Mouse (Mus musculus) hindbrain, embryonic 10.5 days (tissue): ENCODE data around the gene Sit1. TPM values are rescaled to one million over a fixed set of nuclear protein-coding genes. Genes with fewer than 3 reads are reported as not detected.

Experiments
- DNase-seq: peaks from one replicate; pipeline ENCODE4 v3.0.0-alpha.2; 2017; ENCODE audit warnings: low spot score
- H3K27ac ChIP-seq: fragments of 300-500 bp; sonication (generic); 2 replicates; pipeline ENCODE4 v1.5.1; 2016; ENCODE audit warnings: mild to moderate bottlenecking, moderate library complexity
- H3K27me3 ChIP-seq: fragments of 300-500 bp; sonication (generic); 2 replicates; pipeline ENCODE4 v1.6.1; 2016; ENCODE audit warnings: mild to moderate bottlenecking; ENCODE audit not compliant: poor library complexity, insufficient read depth, severe bottlenecking
- H3K36me3 ChIP-seq: fragments of 300-500 bp; sonication (generic); 2 replicates; pipeline ENCODE4 v1.6.1; 2016; ENCODE audit warnings: mild to moderate bottlenecking, moderate library complexity
- H3K4me1 ChIP-seq: fragments of 300-500 bp; sonication (generic); replicated peaks from 2 replicates; pipeline ENCODE4 v1.6.1; 2016; ENCODE audit warnings: mild to moderate bottlenecking
- H3K4me3 ChIP-seq: fragments of 300-500 bp; sonication (generic); 2 replicates; pipeline ENCODE4 v1.5.1; 2016; ENCODE audit warnings: mild to moderate bottlenecking, moderate library complexity
- H3K9me3 ChIP-seq: fragments of 300-500 bp; sonication (generic); 2 replicates; pipeline ENCODE4 v1.6.1; 2016; ENCODE audit warnings: mild to moderate bottlenecking, moderate library complexity
- WGBS: fragments of 180-500 bp; shearing (Covaris S2); methylation state at CpG from one replicate; pipeline ENCODE4 v1.1.7; 2016; 5-methylcytosine and 5-hydroxymethylcytosine counted together
- polyA plus RNA-seq: library from polyadenylated mRNA; unstranded; fragments of >200 nt; fragmentation: Nextera tagmentation; extraction: Ambion mirVana; gene quantifications from 2 replicates; pipeline ENCODE4 v1.2.1, GENCODE M21; 2016

Gene Sit1
- polyA plus RNA-seq = not detected in 2 replicates

DNA sequence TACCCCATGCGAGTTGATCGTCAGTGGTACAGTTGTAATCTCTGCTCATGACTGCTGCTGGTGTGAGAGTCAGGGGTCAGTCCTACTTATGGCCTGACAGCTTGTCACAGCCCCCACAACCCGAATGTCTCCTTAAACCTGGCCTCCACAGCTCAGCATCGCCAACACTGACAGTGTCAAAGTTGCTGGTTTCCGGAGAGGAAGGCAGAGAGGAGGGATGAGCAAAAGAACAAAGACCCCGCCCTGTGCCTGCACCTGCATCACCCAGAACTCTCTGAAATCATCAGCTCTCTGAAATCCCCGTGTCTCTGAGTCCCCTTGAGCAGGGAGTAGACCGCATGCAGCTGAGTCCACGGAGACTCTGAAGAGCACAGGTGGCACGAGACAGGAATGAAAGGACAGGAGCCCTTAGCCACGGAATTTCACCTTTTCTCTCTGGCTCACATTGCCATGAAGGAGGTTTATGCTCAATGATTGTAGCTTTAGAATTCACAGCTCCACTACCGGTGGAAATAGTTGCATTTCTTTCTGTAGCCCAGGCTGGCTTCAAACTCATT lies at the start of gene Sit1:
Gene Sit1, minus strand, starts transcription at position 200 of the 557 bp plus-strand sequence.
- no peak within 1 kb of the TSS for H3K27ac ChIP-seq
- H3K9me3 ChIP-seq = 0 out of 2 replicates have a peak, but pooled peaks cover under 1% of the 10 kb centered on the region
- H3K4me1 ChIP-seq = peaks cover 6% of the 10 kb centered on the region; the same call in 1 of the 2 replicates
- no peaks in the 10 kb centered on the region for H3K36me3 ChIP-seq
- no peaks in the 10 kb centered on the region; the same call in 1 of the 2 replicates for H3K27me3 ChIP-seq
- WGBS = 59% methylated on average over 12 of the region's 12 CpGs
- H3K4me3 ChIP-seq = no peak within 1 kb of the TSS
- no peak for DNase-seq

DNA sequence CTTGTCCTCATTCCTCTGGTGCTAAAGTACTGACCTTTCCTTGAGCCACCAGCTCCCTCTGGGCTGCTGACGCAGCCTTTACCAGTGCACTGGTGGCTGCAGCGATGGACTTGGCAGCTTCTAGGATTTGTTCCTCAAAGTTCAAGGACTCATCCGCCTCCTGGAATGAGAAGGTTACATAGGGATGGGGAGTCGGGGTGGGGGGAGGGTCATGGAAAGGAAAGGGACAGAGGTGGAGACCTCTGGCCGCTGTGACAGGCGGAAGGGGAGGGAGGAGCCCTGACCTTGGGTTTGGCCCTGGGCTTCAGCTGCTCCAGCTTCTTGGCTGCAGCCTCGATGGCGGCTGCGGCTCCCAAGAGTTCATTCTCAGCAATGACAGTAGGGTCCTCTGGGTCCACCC lies 49.7 kb upstream of the Sit1 start:
- no peak overlapping the region for H3K27ac ChIP-seq
- WGBS = 87% methylated on average over 9 of the region's 9 CpGs
- H3K9me3 ChIP-seq = no peaks in the 10 kb centered on the region
- no peaks in the 10 kb centered on the region for H3K27me3 ChIP-seq
- H3K36me3 ChIP-seq = peaks cover 78% of the 10 kb centered on the region
- no peak overlapping the region for H3K4me3 ChIP-seq
- H3K4me1 ChIP-seq = no peaks in the 10 kb centered on the region
- DNase-seq = no peak

DNA sequence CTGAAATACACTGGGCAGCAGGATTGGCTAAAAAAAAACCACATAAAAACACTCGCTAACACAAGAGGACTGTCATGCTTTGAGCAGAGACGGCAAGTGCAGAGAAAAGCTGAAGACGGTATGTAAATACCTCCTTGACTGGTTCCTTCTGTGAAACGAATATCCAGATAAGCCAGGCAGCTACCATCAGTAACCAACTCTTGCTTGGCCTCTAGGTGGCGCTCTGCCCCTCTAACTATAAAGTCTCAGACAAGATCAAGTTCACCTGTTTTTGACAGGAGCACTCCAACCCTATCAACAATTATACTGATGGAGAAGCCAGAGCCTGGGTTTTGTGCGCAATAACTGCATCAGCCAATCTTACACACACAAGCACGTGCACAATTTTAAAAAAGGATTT lies 47.0 kb upstream of the Sit1 start:
- peak; percentile 72 for DNase-seq
- no peaks in the 10 kb centered on the region for H3K4me1 ChIP-seq
- no peak overlapping the region for H3K4me3 ChIP-seq
- no peaks in the 10 kb centered on the region for H3K9me3 ChIP-seq
- peaks cover 13% of the 10 kb centered on the region for H3K27me3 ChIP-seq
- no peak overlapping the region for H3K27ac ChIP-seq
- 30% methylated on average over 7 of the region's 7 CpGs for WGBS
- peaks cover 51% of the 10 kb centered on the region for H3K36me3 ChIP-seq

DNA sequence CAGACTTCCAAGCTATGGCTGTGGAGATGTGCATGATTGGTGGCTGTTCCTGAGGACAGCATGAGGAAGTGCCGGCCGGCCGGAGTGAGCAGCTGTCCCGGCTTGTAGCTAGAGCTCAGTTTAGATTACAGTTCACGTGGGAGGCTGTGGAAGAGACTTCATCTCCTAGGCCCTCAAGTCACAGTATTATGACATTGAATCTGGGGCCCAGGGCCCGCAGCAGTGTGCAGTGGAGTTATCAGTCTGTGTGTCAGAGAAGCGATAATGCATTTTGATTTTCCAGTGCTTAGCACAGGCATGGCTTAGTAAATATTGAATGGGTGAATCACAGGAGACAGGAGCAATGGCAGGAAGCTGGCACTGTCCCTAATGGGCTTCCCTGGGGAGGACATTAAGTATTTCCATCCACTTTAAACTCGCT lies 46.6 kb upstream of the Sit1 start:
- H3K27ac ChIP-seq = no peak overlapping the region
- 78% methylated on average over 8 of the region's 8 CpGs for WGBS

DNA sequence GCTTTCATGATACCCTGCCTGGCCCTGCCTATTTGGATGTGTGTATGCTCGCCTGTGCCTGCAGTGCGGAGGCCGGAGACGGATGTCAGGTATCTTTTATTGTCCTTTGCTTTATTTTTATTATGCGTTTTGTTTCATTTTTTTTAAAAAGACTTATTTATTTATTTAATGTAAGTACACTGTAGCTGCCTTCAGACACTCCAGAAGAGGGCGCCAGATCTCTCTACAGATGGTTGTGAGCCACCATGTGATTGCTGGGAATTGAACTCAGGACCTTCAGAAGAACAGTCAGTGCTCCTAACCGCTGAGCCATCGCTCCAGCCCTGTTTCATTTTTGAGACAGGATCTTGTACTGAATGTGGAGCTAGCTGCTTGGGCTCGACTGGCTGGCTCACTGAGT lies 45.0 kb upstream of the Sit1 start:
- Histone ChIP-seq H3K27me3 (peaks cover 34% of the 10 kb centered on the region), H3K36me3 (peaks cover 30% of the 10 kb centered on the region), H3K4me3 (no peak overlapping the region), H3K27ac (no peak overlapping the region), H3K9me3 (no peaks in the 10 kb centered on the region), H3K4me1 (peaks cover 12% of the 10 kb centered on the region)
- no peak for DNase-seq
- 83% methylated on average over 9 of the region's 9 CpGs for WGBS

More for the DNA sequence above, 46.6 kb upstream of the Sit1 start:
- peaks cover 46% of the 10 kb centered on the region for H3K36me3 ChIP-seq
- H3K4me1 ChIP-seq = no peaks in the 10 kb centered on the region
- no peak for DNase-seq
- H3K4me3 ChIP-seq = no peak overlapping the region
- H3K9me3 ChIP-seq = no peaks in the 10 kb centered on the region
- peaks cover 18% of the 10 kb centered on the region for H3K27me3 ChIP-seq

DNA sequence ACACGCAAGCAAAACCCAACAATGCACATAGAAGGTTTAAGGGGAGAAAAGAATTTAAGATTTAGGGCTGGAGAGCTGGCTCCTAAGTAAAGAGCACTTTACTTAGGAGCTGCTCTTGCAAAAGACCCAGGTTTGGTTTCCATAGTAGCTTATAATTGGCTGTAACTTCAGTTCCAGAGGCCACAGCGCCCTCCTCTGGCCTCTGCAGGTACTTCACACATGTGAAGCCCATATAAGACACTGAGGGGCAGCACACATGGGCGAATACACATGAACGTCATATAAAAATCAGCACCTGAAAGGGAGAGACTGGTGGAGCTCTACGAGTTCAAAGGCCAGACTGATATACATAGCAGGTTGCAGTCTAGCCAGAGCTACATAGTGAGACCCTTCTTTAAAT lies 44.3 kb upstream of the Sit1 start:
- no peak overlapping the region for H3K27ac ChIP-seq
- no peak overlapping the region for H3K4me3 ChIP-seq
- WGBS = 69% methylated on average over 5 of the region's 5 CpGs
- peaks cover 40% of the 10 kb centered on the region for H3K27me3 ChIP-seq
- no peaks in the 10 kb centered on the region for H3K9me3 ChIP-seq
- no peak for DNase-seq
- H3K4me1 ChIP-seq = peaks cover 18% of the 10 kb centered on the region
- peaks cover 24% of the 10 kb centered on the region for H3K36me3 ChIP-seq

DNA sequence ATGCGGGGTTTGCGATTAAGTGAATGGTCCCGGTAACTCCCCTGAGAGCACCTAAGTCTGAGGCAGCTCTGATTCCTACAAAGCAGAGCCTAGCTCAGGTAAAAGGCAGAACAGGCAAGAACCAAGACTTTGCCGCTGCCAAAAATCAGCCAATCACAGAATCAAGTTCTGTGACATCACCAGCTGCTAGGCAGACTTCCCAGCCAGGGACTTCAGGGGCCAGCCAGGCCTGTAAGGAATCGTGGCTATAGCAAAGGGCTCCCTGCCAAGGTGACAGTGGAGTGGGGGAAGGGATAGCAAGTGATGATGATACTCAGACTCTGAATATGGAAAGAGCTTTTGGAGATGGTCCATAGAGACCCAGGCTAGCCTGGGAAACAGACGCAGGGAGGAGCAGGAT lies 36.4 kb upstream of the Sit1 start:
- Histone ChIP-seq H3K4me1 (peaks cover 64% of the 10 kb centered on the region), H3K4me3 (peak overlapping the region; percentile 35), H3K36me3 (no peaks in the 10 kb centered on the region), H3K27me3 (peaks cover 73% of the 10 kb centered on the region), H3K27ac (no peak overlapping the region), H3K9me3 (no peaks in the 10 kb centered on the region)
- DNase-seq = peak; percentile 89
- WGBS = 13% methylated on average over 6 of the region's 6 CpGs

DNA sequence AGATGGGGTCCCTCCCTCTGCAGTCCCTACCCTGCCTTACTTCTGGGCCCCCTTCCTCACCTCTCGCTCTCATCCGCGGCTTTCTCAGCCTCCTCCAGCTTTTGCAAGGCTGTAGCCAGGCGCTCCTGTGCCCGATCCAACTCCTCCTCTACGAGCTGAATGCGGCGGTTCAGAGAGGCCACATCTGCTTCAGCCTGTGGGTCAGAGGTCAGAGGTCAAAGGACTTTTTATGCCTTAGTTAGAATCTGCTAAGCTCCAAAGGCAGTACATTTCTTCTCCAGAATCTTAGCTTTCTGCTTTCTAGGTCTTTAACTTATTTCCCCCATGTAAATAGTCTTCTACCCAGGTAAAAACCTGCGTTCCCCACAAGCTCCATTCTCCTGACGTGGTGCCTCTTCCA lies 36.0 kb upstream of the Sit1 start:
- peaks cover 63% of the 10 kb centered on the region for H3K4me1 ChIP-seq
- peak; percentile 32 for DNase-seq
- 12% methylated on average over 10 of the region's 10 CpGs for WGBS
- peak overlapping the region; percentile 35 for H3K4me3 ChIP-seq
- H3K27me3 ChIP-seq = peaks cover 69% of the 10 kb centered on the region
- peak overlapping the region; percentile 40; the same call in 1 of the 2 replicates for H3K27ac ChIP-seq
- H3K36me3 ChIP-seq = no peaks in the 10 kb centered on the region
- no peaks in the 10 kb centered on the region for H3K9me3 ChIP-seq

DNA sequence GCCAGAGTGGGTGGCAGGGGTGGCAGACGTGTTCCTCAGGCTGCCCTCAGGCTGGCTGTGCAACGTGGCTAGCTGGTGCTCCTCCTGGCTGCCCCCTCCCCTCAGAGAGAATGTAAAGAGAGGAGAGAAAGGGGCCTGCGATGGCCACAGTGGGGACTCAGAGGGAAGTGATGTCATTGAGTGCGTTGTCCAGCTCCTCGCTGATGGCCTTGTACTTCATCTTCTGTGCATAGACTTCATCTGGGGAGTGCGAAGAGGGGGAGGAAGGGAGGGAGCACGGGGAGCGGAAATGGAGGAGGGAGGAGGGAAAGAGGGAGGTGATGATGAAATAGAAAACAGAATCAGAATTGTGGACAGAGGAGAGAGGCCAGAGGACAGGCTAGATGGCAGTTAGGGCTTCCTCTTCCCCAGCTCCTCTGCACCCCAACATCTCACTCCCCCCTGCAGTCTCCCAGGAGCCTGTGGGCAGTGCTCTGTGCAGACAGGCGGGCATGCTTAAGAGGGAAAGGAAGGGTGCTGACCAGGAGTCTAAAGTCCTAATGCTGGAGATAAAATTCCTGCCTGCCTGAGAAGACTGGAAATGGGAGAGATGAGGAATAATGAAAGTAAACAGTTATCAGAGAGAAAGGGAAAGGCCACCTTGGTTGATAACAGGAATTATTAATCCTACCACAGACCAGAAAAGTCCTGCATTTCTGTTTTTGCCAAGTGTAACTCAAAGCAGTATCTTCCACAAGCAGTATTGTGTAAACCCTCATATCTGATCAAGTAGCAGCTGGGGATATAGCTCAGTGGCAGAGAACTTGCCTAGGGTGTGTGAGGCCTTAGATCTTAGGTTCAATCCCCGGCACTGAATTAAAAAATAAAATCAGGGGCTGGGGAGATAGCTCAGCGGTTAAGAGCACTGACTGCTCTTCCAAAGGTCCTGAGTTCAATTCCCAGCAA lies 32.5 kb upstream of the Sit1 start:
- Histone ChIP-seq H3K4me1 (peaks cover 28% of the 10 kb centered on the region), H3K27ac (no peak overlapping the region), H3K4me3 (no peak overlapping the region), H3K27me3 (peaks cover 38% of the 10 kb centered on the region), H3K9me3 (no peaks in the 10 kb centered on the region), H3K36me3 (no peaks in the 10 kb centered on the region)
- WGBS = 74% methylated on average over 11 of the region's 11 CpGs
- DNase-seq = no peak

DNA sequence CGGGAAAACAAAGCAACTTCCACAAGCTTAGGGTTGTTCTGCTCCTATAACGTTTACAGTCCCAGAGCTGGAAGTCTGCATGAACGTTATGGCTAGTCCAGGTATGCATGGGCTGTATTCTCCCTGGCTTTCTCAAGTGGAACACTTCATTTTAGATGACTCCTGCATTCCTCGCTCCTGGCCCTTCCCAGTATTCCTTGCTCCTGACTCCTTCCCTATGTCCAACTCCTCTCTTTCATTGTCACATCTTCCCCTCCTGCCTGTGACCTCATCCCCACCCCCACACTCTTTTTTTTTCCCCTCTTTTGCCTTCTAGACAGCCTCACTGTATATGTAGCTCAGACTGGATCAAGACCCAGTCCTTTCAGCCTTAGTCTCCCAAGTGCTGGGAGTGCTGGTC lies 30.3 kb upstream of the Sit1 start:
- Histone ChIP-seq H3K4me1 (peaks cover 16% of the 10 kb centered on the region), H3K36me3 (no peaks in the 10 kb centered on the region), H3K9me3 (no peaks in the 10 kb centered on the region), H3K27ac (no peak overlapping the region), H3K27me3 (peaks cover 37% of the 10 kb centered on the region), H3K4me3 (no peak overlapping the region)
- 82% methylated on average over 4 of the region's 4 CpGs for WGBS
- no peak for DNase-seq

DNA sequence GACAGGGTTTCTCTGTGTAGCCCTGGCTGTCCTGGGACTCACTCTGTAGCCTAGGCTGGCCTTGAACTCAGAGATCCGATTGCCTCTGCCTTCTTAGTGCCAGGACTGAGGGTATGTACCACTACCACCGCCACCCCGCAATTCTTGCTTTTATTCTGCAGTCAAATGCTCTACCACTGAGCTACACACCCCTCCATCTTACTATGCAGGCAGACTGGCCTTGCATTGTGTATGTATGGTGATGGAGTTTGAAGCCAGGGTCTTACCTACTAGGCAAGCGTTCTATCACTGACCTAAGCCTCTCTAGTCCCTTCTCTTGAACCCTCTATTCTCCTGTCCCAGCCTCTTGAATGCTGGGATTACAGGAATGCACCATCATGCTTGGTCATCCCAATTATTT lies 29.8 kb upstream of the Sit1 start:
- Histone ChIP-seq H3K4me1 (peaks cover 16% of the 10 kb centered on the region), H3K27ac (no peak overlapping the region), H3K36me3 (no peaks in the 10 kb centered on the region), H3K4me3 (no peak overlapping the region), H3K27me3 (peaks cover 37% of the 10 kb centered on the region), H3K9me3 (no peaks in the 10 kb centered on the region)
- WGBS = 89% methylated on average over 4 of the region's 4 CpGs
- no peak for DNase-seq

DNA sequence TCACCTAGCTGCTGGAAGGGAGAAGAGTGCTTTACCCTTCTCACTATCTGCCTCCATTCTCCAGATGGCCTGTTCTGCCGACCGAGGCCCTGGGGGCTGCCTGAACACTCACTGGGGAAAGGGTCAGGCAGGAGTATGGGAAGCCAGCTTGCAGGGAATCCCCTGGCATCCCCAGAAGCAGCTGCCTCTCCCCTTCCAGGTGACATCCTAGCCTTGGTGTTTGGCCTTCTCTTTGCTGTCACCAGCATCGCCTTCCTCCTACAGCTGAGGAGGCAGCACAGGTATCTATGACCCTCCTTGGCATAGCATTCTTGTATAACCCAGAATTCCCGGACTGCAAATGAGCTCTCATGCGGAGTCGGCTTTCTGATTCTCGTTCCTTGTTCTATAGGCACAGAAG lies 29.1 kb upstream of the Sit1 start:
- Histone ChIP-seq H3K27ac (no peak overlapping the region), H3K36me3 (no peaks in the 10 kb centered on the region), H3K27me3 (peaks cover 38% of the 10 kb centered on the region), H3K4me3 (no peak overlapping the region), H3K4me1 (peaks cover 22% of the 10 kb centered on the region), H3K9me3 (no peaks in the 10 kb centered on the region)
- no peak for DNase-seq
- WGBS = 60% methylated on average over 7 of the region's 7 CpGs
